Mouse (Mus musculus) spleen, embryonic (tissue): ENCODE data around the gene 5330417H12Rik.

Experiments
- CTCF ChIA-PET: fragments of 350-600 bp; sonication (Branson Sonifier 250); formaldehyde crosslinking; loops from one replicate; lab custom pipeline; 2022; lab: Charles Lee

The 5330417H12Rik gene

DNA sequence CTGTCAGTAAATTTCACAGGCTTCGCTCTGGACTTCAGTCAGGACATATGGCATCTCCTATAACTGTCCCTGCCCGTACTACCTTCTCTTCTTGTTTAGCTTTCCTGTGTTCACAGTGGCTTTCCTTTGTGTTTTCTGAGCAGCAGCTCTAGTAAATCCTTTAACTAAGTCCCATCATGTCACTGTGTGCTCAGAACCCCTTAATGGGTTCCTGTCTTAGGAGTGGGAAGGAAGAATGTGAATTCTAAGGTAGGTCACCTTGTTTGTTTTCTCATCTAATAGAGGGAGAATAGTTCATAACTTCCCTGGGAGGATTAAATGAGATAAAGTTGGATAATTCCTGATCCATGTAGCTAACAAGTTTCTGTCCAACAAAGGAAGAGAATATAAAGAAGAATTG, at the start of gene 5330417H12Rik:
5330417H12Rik (minus strand) TSS at position 101 of the 400 bp plus-strand sequence.
- CTCF ChIA-PET = no interaction called here

- CTCF ChIA-PET = interaction anchor here (0.6 to 0.7 kb wide), 2 partner anchors 18 to 47 kb away, joined by 3 read pairs; no protein-coding TSS in a partner anchor
Observed at GRCm38 (mm10) chr7:107668514-107668913, 43.6 kb upstream of the 5330417H12Rik start.

DNA sequence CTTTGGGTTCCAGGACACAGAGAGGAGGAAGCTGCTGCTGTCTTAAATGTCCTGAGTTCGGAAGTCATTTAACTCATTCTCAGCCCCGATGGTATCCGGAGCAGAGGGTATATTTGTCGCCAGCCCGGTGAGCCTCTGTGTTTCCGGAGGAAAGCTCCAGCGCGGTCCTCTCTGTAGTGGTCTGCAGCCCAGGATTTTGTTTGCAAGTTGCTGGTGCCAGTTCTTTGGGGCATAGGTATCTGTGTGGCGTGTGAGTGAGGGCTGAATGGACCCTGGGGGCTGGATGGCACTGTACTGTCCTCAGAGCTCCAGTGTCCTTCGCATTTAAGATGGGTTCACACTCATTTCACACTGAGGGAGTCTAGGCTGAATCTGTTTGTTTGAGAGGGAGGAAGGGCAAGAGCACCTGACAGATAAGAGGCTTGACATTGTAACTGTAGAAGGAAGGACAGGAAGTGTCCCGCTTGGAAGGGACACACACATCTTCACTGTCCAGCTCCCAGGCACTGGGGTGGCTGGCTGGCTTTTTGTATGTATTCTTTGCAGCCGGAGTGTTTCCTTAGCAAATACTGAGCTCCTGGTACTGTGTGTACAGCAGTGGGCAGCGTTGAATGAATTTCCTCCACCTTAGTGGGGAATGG, 41.4 kb upstream of the 5330417H12Rik start:
- CTCF ChIA-PET = interaction anchor here (0.6 kb wide), 1 partner anchor 41 kb away, joined by 3 read pairs; no protein-coding TSS in a partner anchor

DNA sequence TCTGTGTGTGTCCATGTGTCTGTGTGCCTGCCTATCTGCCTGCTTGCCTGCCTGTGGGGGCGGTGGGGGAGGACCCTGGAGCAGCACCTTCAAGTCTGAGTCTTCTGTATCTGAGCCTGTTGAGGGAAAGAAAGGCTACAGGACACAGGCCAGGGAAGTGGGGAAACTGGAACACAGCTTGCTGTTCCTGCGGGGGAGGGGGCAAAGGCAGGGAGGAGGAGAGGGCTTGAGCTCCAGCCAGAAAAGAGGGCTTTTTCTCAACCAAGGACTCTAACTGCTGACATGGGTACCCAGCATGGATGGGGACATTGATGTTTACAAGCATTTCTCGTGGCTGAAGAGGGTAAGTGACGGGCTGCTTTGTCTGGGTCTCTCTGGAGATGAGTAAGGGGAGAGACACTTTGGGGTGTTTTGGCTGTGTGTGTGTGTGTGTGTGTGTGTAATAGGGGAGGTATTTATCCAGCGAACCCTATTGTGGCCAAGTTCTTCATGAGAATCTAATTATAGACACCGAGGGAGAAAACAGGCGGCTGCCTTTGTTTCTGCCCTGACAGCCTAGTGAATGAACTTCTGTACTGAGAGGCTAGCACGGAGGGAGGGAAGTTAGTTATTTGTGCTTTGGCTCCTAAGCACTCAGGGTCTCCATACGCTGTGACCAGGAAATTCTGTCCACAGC, 40.8 kb upstream of the 5330417H12Rik start:
- CTCF ChIA-PET = no interaction called here

DNA sequence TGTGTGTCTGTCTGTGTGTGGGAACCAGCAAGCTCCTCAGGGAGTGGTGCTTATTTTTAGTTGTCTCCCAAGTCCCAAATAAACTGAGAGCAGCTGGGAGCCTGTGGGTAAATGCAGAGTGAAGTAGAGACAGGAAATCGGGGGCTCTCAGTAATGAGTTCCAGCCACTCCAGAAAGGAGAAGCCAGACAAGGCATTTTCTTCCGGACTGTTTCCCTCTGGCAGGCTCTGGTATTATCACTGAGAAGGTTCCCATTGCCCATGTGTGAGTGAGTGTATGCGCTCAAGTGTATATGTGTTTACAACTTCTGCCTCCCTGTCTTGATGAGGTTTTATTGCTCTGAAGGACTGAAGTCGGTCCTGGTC, 40.2 kb upstream of the 5330417H12Rik start:
- CTCF ChIA-PET = no interaction called here

DNA sequence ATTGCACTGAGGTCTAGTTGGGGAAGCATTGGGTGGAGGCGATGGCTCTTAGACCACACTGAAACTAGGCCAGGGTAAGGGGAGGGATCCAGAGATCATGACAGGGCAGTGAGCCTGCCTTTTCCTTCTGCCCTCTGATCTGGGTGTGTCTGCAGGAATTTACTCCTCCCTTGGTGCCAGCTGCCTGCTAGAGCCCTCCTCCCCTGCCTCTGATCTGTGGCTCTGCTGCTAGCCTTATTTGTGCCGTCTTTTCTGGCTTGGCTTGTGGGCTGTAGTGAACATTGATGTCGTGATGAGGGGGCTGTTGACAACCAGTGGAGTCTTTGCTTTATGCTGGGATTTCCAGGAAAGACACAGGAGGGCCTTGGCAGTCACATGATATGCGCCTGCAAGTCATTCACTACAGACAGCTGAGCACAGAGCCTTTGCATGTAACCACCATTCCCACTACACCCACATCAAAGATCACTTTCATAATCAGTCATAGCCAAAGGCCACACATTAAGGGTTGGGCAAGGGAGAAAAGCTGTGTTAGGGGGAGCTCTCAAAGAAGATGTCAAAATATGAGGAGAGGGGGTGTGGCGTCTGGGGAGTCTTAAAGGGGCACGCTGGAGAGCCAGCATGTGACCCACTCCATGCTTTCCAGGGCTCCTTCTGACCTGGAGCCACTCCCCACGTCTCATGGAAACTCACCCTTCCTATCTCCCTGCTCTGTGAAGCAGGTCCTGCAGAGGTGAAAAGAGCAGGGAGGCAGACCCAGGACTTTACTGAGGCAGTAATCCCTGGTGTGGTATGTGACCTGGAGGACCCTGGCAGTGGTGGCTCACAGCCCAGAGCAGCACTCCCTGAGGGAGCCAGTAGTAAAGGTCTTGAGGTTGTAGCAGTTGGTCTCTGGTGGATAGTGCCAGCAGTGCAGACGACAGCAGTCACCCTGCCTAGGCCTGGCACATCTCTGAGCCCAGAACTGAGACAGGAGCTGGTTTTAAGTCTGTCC, 39.4 kb upstream of the 5330417H12Rik start:
- CTCF ChIA-PET = interaction anchor here (0.6 kb wide), 1 partner anchor 9 kb away, joined by 6 read pairs; no protein-coding TSS in a partner anchor

GRCm38 (mm10) chr7:107663621-107664020, 38.7 kb upstream of the 5330417H12Rik start:
- CTCF ChIA-PET = interaction anchor here (0.6 to 1.0 kb wide), 4 partner anchors 8 to 428 kb away, joined by 3 to 22 read pairs (median 6); no protein-coding TSS in a partner anchor

DNA sequence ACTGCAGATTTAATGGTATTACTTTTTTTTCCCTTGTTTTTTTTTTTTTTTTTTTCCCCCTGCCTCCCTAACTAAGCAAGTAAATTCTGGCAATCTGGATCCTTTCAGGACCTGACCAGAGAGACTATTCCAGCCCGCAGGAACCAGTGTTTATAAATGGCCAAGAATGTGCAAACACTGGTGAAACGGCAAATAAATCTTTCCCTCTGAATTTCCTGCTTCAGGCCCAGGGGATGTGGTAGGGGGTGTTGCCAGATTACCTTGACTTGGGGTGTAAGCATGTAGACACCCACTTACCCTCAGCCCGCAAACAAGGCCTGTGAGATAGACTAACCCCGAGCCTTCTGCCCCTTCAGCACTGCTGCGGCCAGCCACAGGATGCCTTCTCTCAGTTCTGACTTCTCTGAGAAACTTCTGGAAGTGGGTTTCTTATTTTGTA, 36.9 kb upstream of the 5330417H12Rik start:
- CTCF ChIA-PET = interaction anchor here (0.6 to 1.7 kb wide), 6 partner anchors 18 to 1079 kb away, joined by 3 to 6 read pairs (median 4); no protein-coding TSS in a partner anchor

DNA sequence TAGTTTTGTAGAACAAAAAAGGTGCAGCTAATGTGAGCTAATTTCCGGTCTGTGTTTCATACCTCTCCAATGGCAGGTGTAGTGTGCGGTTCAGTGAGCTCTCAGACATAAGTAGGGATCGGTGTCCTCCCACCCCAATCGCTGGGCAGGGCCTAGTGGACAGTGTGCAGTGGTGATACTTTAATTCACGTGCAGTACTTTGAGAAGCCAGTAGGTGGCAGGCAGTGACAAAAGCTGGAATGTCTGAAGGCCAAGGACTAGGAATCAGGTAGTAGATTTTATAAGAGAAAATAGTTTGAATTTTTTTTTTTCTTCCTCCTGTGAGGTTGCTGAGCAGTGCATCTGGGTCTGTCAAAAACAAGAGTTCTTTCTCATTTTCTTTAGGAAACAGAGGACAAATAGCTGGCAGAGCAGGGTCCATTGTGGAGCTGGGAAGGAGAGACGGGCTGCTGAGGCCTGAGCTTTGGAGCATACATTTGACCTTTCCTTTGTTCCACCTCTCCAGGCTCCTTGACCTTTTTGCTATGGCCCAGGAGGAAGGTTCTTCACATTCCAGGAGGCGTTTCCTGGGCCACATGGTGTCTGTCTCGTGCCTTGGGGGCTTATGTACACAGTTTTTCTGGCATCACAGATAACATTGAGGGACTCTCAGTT, 36.4 kb upstream of the 5330417H12Rik start:
- CTCF ChIA-PET = interaction anchor here (0.6 to 1.7 kb wide), 8 partner anchors 12 to 88 kb away, joined by 3 to 5 read pairs (median 3); no protein-coding TSS in a partner anchor

GRCm38 (mm10) chr7:107659186-107659918, 34.4 kb upstream of the 5330417H12Rik start:
- CTCF ChIA-PET = no interaction called here

DNA sequence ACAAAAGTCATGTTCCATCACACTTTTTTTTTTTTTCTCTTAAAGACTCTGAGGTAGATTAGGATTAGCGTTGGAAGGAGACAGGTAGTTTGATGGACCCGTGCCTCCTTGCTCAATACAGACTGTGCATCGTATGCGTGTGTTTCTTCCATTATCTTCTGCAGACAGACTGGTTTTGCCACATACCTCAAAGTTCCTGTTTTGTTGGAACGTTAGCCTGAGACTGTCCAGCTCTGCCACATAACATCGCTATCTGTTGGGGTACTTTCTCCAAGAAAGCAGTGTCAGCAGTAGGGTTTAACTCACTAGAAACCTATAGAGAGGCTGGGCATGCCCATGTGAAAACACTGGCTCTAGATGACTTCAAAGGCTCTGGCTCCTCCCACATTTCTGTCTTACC, 31.5 kb upstream of the 5330417H12Rik start:
- CTCF ChIA-PET = interaction anchor here (0.7 kb wide), 1 partner anchor 15 kb away, joined by 3 read pairs; no protein-coding TSS in a partner anchor

DNA sequence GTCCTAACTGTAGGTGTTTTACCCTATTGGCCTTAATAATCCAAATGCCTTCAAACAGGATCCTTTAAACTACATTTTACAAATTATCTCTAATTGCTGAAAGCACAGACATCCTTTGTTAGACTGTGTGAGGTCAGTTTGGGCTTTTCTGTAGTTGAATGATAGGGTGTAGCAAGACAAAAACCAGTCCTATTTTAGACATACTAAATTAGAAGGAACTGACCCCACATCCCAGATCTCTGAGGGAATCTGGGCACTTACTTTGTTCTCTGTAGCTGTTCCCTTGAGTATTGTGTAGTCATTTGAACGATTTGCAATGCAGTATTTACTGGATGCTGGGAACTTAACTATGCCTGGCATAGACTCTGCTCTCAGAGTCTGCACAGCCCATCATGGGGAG, 26.9 kb upstream of the 5330417H12Rik start:
- CTCF ChIA-PET = no interaction called here

- CTCF ChIA-PET = interaction anchor here (0.7 to 1.0 kb wide), 2 partner anchors 11 to 18 kb away, joined by 3 read pairs; no protein-coding TSS in a partner anchor
Observed at GRCm38 (mm10) chr7:107649990-107650389, 25.0 kb upstream of the 5330417H12Rik start.

DNA sequence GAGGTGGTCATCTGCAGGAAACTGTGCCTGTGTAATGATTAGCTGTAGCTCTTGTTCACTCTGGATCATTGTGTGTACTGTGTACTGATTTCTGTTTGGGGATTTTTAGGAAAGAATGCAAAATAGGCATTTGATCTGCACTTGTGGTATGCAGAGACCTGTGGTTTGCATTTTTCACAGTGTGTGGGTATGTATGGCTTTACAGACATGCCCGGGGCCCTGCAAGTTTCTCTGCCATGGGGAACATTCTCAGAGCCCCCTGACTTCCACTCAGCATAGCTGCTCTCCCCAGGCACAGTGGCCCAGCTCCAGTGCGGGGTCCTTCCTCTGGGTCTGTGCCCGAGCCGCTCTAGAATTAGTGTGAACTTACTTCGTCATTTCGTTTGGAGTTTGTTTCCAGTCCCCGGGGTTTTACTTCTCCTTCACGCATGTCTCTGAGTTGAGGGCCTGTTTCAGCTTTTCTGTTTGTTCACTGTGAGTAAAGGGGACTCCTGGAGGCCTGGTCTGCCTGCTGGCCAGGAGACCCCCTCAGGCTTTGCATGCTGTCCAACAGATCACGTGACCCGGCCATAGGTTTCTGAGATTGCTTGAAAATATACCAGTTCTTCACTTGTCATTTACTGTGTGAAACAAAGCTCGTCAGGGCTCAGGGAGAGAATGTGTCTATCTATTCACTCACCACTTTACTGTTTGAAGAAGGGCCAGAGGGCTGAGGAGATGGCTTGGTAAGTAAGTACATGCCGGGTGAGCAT, 24.2 kb upstream of the 5330417H12Rik start:
- CTCF ChIA-PET = interaction anchor here (1.0 kb wide), 2 partner anchors 12 kb away, joined by 3 read pairs; no protein-coding TSS in a partner anchor

GRCm38 (mm10) chr7:107644987-107645386, 20.0 kb upstream of the 5330417H12Rik start:
- CTCF ChIA-PET = no interaction called here

DNA sequence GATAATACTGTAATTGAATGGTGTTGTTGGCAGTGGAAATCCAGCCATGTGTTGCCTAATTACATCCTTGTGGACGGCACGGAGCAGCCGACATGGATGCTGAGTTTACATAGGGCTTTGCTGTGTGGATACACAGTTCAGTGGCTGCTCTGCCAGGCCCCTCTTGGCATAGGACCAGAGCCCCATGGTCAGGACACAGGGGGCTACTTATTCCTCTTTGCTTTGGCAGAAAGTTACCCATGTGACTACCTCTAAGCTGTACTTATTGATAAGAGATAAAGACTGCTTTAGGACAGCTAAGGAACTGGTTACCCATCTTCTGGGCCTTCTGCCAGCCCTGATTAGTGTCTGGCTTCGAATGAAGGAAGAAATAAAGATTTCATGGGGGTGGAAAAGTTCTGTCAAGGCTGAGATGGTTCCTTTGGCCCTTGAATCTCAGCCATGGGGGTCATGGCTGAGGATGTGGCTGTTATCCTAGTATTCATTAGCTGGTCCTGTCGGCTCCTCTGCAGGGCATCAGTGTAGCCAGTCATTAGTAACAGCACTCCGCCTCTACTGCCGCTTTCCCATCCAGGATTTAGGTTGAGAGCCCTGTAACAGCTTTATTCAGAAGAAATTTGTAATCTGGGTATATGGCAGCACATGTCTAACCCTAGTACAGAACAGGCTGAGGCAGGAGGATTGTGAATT, 17.8 kb upstream of the 5330417H12Rik start:
- CTCF ChIA-PET = no interaction called here

GRCm38 (mm10) chr7:107638026-107638425, 13.1 kb upstream of the 5330417H12Rik start:
- CTCF ChIA-PET = no interaction called here

DNA sequence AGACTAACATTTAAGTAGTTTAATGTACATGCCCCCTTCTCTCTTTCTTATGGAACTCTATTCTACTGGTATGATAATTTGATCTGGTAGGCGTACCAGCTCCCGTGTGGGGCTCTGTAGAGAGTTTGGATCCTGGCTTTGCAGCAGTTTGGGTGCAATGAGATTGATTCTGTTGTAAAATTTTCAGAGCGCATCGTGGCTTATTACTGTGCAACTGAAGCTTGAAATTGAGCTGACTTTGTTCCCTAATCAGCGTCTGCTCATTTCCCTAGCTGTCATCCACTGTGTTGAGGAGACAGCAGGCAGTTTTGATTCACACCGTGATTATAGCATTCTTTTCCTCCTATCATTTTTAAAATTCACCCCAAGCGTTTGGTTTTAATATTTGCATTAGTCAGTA, 12.4 kb upstream of the 5330417H12Rik start:
- CTCF ChIA-PET = no interaction called here
